Mouse (Mus musculus) gastrocnemius, adult 8-10 months (tissue): ENCODE results near the gene Thnsl1. TPM values are rescaled to one million over a fixed set of nuclear protein-coding genes. Genes with fewer than 3 reads are reported as not detected.

Experiments used
- DNase-seq, 2 experiments: peaks; one replicate each; pipeline ENCODE4 v3.0.0; 2022; ENCODE audit warnings: low spot score in 2 of 2
- total RNA-seq, 4 experiments: library from RNA; stranded (reverse); gene quantifications; 2 replicates each; pipeline ENCODE4 v1.2.4; 2022

Thnsl1 gene
- 1 to 10 TPM; 2.9 to 4.4 (median 4.0) TPM for total RNA-seq

- DNase-seq = peak; percentile 97 to 98
Observed at GRCm38 (mm10) chr2:21204912-21205830, at the start of gene Thnsl1, which contains the start of gene Enkur. TSS of gene Thnsl1 (plus strand) at chr2:21205724. TSS of gene Enkur (minus strand) at chr2:21205365.

GRCm38 (mm10) chr2:21164296-21164695, 41.2 kb upstream of the Thnsl1 start:
- peak in 1 of 2 experiments; percentile 53 for DNase-seq

GRCm38 (mm10) chr2:21167916-21168315, 37.6 kb upstream of the Thnsl1 start:
- peak; percentile 14 to 38 for DNase-seq

- DNase-seq = no peak
Observed at GRCm38 (mm10) chr2:21172797-21173196, 32.7 kb upstream of the Thnsl1 start.

- DNase-seq = no peak
Observed at GRCm38 (mm10) chr2:21179136-21179535, 26.4 kb upstream of the Thnsl1 start.

- DNase-seq = peak in 1 of 2 experiments; percentile 28
Observed at GRCm38 (mm10) chr2:21182811-21183210, 22.7 kb upstream of the Thnsl1 start.

- peak; percentile 18 to 32 for DNase-seq
Observed at GRCm38 (mm10) chr2:21187576-21187975, 17.9 kb upstream of the Thnsl1 start.

GRCm38 (mm10) chr2:21188610-21189009, 16.9 kb upstream of the Thnsl1 start:
- no peak for DNase-seq

- DNase-seq = no peak
Observed at GRCm38 (mm10) chr2:21191232-21191631, 14.3 kb upstream of the Thnsl1 start.

- DNase-seq = no peak
Observed at GRCm38 (mm10) chr2:21195233-21195632, 10.3 kb upstream of the Thnsl1 start.

GRCm38 (mm10) chr2:21199051-21199450, 6.5 kb upstream of the Thnsl1 start:
- DNase-seq = no peak

- DNase-seq = no peak
Observed at GRCm38 (mm10) chr2:21202754-21203153, 2.8 kb upstream of the Thnsl1 start.

GRCm38 (mm10) chr2:21205831-21206159, 271 bp downstream of the Thnsl1 start:
- no peak for DNase-seq

GRCm38 (mm10) chr2:21206278-21206677, 754 bp downstream of the Thnsl1 start:
- no peak for DNase-seq

- DNase-seq = no peak
Observed at GRCm38 (mm10) chr2:21211361-21211760, 5.8 kb downstream of the Thnsl1 start.

GRCm38 (mm10) chr2:21214322-21214721, 8.8 kb downstream of the Thnsl1 start:
- DNase-seq = no peak

- DNase-seq = no peak
Observed at GRCm38 (mm10) chr2:21215284-21215683, 9.8 kb downstream of the Thnsl1 start.

- DNase-seq = no peak
Observed at GRCm38 (mm10) chr2:21222453-21223384, 17.2 kb downstream of the Thnsl1 start.

- DNase-seq = no peak
Observed at GRCm38 (mm10) chr2:21230276-21230675, 24.8 kb downstream of the Thnsl1 start.

- DNase-seq = no peak
Observed at GRCm38 (mm10) chr2:21231147-21231546, 25.6 kb downstream of the Thnsl1 start.

- DNase-seq = no peak
Observed at GRCm38 (mm10) chr2:21234871-21235648, 29.5 kb downstream of the Thnsl1 start.
